Mouse (Mus musculus): ENCODE results near the gene Setd7.

Gene Setd7

GRCm38 (mm10) chr3:51559594-51560450, 857 bp downstream of the Setd7 start:
- no peak for DNase-seq (ENCODE audit: extremely low read depth, low read depth, low spot score)

GRCm38 (mm10) chr3:51555583-51555982, 5.1 kb downstream of the Setd7 start:
- no peak for DNase-seq (ENCODE audit: extremely low read depth, low read depth, low spot score)

- DNase-seq (ENCODE audit: extremely low read depth, low read depth, low spot score) = no peak
Measured at GRCm38 (mm10) chr3:51554836-51555235, 5.8 kb downstream of the Setd7 start.

- no peak for DNase-seq (ENCODE audit: extremely low read depth, low read depth, low spot score)
Measured at GRCm38 (mm10) chr3:51554067-51554466, 6.6 kb downstream of the Setd7 start.

DNA sequence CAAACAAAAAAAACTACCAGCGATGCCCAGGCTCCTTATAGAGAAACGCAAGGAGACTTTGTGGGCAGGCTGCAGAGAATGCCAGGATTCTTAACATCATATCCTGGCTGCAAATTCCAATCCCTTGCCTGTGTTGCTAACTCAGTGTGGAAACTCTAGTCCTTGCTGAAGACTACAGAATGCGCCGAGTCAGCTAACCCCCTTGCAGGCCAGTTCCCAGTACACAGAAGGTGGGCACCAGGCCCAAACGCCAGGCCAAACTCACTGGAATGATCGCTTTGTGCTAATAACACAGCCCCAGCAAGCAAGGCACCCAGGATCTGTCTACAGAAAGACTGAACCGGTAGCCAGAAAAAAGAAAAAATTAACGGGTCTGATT, 7.2 kb downstream of the Setd7 start:
- no peak for DNase-seq (ENCODE audit: extremely low read depth, low read depth, low spot score)

- no peak for DNase-seq (ENCODE audit: extremely low read depth, low read depth, low spot score)
Measured at GRCm38 (mm10) chr3:51552841-51553496, 7.7 kb downstream of the Setd7 start.

GRCm38 (mm10) chr3:51552197-51552596, 8.5 kb downstream of the Setd7 start:
- no peak for DNase-seq (ENCODE audit: extremely low read depth, low read depth, low spot score)

DNA sequence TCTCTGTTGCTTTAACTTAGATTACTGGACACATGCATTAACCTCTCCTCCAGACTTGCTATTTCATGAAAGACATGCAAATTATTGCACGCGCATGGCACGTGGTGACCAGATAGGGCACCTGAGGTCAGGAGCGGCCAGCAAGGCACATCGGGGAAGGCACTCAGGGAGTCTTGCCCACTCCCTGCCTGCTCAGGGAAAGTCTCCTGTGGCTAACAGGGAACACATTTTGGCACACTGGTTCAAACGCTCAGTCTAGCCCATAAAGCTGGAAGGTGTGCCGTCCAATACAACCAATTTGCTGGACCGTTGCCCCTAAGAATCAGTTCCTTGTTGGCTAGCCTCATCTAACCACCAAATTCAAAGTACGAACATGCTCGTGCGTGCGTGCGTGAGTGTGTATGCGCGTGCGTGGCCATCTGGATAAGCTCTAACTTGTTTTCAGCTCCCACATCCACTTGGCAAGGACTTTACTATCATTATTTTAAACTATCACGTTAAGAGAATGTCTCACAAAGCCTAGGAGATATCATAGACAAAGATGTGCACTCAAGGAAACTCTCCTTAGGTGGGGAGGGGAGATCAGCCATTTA, 11.6 kb downstream of the Setd7 start:
- DNase-seq (ENCODE audit: extremely low read depth, low read depth, low spot score) = no peak

GRCm38 (mm10) chr3:51547577-51547976, 13.1 kb downstream of the Setd7 start:
- no peak for DNase-seq (ENCODE audit: extremely low read depth, low read depth, low spot score)

DNA sequence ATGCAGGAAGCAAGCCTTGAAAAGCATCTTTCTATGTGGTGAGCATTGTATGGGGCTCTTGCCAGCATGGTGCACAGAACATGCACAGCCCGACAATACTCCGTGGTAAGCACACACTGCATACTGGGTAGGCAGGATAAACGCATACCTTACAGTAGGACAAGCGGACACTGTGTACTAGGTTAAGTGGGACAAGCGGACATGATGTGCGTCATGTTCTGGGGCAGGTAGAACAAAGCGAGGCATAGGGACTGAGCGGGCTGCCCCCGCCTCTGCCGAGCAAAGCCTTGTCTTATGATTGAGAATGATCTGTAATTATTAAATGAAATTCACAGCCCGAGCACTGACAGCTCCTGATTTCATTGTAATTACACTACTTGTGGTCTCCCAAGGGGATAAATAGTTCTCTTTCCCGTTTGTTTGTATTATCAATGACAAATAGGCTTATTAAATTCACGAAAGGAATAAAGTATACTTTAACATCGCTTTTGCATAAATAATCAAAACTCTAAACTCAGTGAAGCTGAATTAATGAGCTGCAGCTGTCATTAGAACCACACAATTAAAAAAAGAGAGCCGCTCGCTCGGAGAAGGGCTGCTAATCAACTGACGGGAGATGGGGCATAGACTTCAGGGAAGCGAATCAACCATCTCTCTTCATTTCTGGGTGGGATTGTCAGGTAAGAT, 16.1 kb downstream of the Setd7 start:
- DNase-seq (ENCODE audit: extremely low read depth, low read depth, low spot score) = no peak

- DNase-seq (ENCODE audit: extremely low read depth, low read depth, low spot score) = no peak
Measured at GRCm38 (mm10) chr3:51540659-51541058, 20.0 kb downstream of the Setd7 start.

GRCm38 (mm10) chr3:51539567-51540408, 20.9 kb downstream of the Setd7 start:
- no peak for DNase-seq (ENCODE audit: extremely low read depth, low read depth, low spot score)

- DNase-seq (ENCODE audit: extremely low read depth, low read depth, low spot score) = no peak
Measured at GRCm38 (mm10) chr3:51534013-51534412, 26.7 kb downstream of the Setd7 start.

- DNase-seq (ENCODE audit: extremely low read depth, low read depth, low spot score) = no peak
Measured at GRCm38 (mm10) chr3:51533573-51533972, 27.1 kb downstream of the Setd7 start.

DNA sequence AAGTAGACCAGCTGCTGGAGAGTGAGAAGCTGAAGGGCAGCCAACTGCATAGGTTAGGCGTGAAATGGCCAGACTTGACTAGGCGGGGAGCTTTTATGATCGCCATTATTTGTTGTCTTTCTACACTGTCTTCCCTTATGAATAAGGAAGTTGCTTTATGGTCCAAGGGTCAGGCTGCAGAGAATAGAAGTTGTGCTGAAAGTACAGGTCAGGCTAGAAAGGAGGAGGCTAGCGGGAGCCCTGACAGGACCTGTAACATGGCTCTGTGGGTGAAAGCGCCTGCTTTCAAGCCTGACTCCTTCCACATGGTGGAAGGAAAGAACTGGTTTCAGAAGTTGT, 28.4 kb downstream of the Setd7 start:
- no peak for DNase-seq (ENCODE audit: extremely low read depth, low read depth, low spot score)

GRCm38 (mm10) chr3:51531473-51532281, 29.0 kb downstream of the Setd7 start:
- DNase-seq (ENCODE audit: extremely low read depth, low read depth, low spot score) = no peak

DNA sequence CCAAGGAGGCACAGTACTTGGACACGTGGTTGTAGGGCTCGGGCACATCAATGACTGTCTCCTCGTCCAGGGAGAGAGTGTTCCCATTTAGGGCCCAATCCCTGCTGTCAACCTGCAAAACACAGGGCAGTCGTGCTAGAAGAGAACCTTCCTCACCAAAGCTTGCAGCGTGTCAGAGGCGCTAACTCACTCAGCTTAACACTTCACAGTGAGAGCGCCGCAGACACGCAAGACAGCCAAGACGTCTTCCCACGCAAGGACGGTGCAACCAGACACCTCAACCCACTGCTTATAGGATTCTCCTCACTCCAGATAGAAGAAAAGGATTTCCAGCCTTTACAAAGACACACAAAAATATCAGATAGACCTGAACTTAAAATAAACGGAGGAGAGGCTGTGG, 33.8 kb downstream of the Setd7 start:
- DNase-seq (ENCODE audit: extremely low read depth, low read depth, low spot score) = no peak

GRCm38 (mm10) chr3:51525186-51525785, 35.4 kb downstream of the Setd7 start:
- no peak for DNase-seq (ENCODE audit: extremely low read depth, low read depth, low spot score)

GRCm38 (mm10) chr3:51521262-51521661, 39.4 kb downstream of the Setd7 start:
- DNase-seq (ENCODE audit: extremely low read depth, low read depth, low spot score) = no peak

GRCm38 (mm10) chr3:51518763-51519121, 41.9 kb downstream of the Setd7 start:
- no peak for DNase-seq (ENCODE audit: extremely low read depth, low read depth, low spot score)
